Comparison of ENCODE assay signal across 13 mouse cellular contexts in the genomic region with DNA sequence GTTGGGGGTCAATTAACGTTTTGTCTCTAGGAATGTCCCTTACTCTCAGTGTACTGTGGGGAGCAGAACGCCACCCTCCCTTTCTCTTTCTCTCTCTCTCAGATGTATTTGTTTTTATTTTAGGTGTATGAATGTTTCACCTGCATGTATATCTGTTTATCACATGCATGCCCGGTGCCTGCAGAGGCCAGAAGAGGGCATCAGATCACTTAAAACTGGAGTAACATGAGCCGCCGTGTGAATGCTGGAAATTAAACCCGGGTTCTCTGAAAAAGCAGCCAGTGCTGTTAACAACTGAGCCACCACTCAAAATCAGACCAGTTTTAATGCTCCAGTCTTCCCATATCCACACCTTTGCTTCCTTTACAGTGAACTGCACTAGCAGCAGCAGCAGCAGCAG. TPM values are rescaled to one million over a fixed set of nuclear protein-coding genes. Genes with fewer than 3 reads are reported as not detected.
DNase-seq lines count a peak whose midpoint lies in the region; ATAC-seq and TF ChIP-seq lines count a peak whose summit lies in the region.
"Had no signal": no experiment of that assay in that cellular context is flagged by ENCODE, and none has a peak within 500 bp of the region (broad histone marks: within the 10 kb centered on the region; RNA-seq: fewer than 3 reads in every experiment).

No protein-coding gene starts in this region.

- H3K9me3 ChIP-seq in kidney, embryonic 15.5 days (replicated peaks), result no peaks in the 10 kb centered on the region
- no peaks in the 10 kb centered on the region for H3K9me3 ChIP-seq in CH12.LX (replicated peaks; ENCODE audit: low read length)
- H3K9me3 ChIP-seq in embryonic facial prominence, embryonic 14.5 days (ENCODE audit: control insufficient read depth, low read length), result no peaks in the 10 kb centered on the region
- H3K9me3 ChIP-seq in midbrain, embryonic 11.5 days (ENCODE audit: control insufficient read depth, low read length), result no peaks in the 10 kb centered on the region
- H3K9me3 ChIP-seq: embryonic facial prominence, embryonic 15.5 days; midbrain, embryonic 13.5 days had no signal

- H3K4me1 ChIP-seq in kidney, embryonic 15.5 days, result no peaks in the 10 kb centered on the region
- H3K4me1 ChIP-seq in CH12.LX (ENCODE audit: control insufficient read depth in 1 of 2, insufficient read depth in 2 of 2), result peaks cover 0 to 3% of the 10 kb centered on the region in 2 experiments; a peak in 2 of 4 replicates
- H3K4me1 ChIP-seq in embryonic facial prominence, embryonic 14.5 days (ENCODE audit: control insufficient read depth, insufficient read depth, low read length), result no peaks in the 10 kb centered on the region
- no peaks in the 10 kb centered on the region for H3K4me1 ChIP-seq in midbrain, embryonic 11.5 days (ENCODE audit: control insufficient read depth, insufficient read depth, low read length)

- H3K27ac ChIP-seq in kidney, embryonic 15.5 days, result no peak overlapping the region
- H3K27ac ChIP-seq in CH12.LX (ENCODE audit: insufficient read depth, low read depth), result no peak overlapping the region
- no peak overlapping the region for H3K27ac ChIP-seq in embryonic facial prominence, embryonic 14.5 days (replicated peaks; ENCODE audit: low read depth, low read length)
- no peak overlapping the region for H3K27ac ChIP-seq in midbrain, embryonic 11.5 days (ENCODE audit: low read depth, low read length)
- H3K27ac ChIP-seq: embryonic facial prominence, embryonic 15.5 days; midbrain, embryonic 13.5 days had no signal

- WGBS in kidney, embryonic 15.5 days, result 39% methylated on average over 6 of the region's 6 CpGs
- WGBS in embryonic facial prominence, embryonic 14.5 days, result 34% methylated on average over 6 of the region's 6 CpGs
- 58% methylated on average over 6 of the region's 6 CpGs for WGBS in midbrain, embryonic 11.5 days

- peak; percentile 46 for TF ChIP-seq RAD21 in CH12.LX (IDR thresholded peaks at IDR 0.05; ENCODE audit: low read depth, low read length)

- H3K27me3 ChIP-seq in kidney, embryonic 15.5 days, result no peaks in the 10 kb centered on the region
- peaks cover 5% of the 10 kb centered on the region for H3K27me3 ChIP-seq in CH12.LX (replicated peaks)
- no peaks in the 10 kb centered on the region for H3K27me3 ChIP-seq in embryonic facial prominence, embryonic 14.5 days (replicated peaks; ENCODE audit: control insufficient read depth, insufficient read depth, low read length)
- no peaks in the 10 kb centered on the region for H3K27me3 ChIP-seq in midbrain, embryonic 11.5 days (ENCODE audit: control insufficient read depth, insufficient read depth, low read length)
- H3K27me3 ChIP-seq: embryonic facial prominence, embryonic 15.5 days; midbrain, embryonic 13.5 days had no signal

- ATAC-seq in CD4-positive, CD25-positive, alpha-beta regulatory T cell, adult 4 months, result no peak
- ATAC-seq in kidney, embryonic 15.5 days (replicated peaks; ENCODE audit: low FRiP score), result no peak
- no peak for ATAC-seq in embryonic facial prominence, embryonic 14.5 days (ENCODE audit: low read depth)
- ATAC-seq in midbrain, embryonic 11.5 days (ENCODE audit: low FRiP score), result no peak
- ATAC-seq: inflammation-experienced regulatory T-cells, adult 6 months; midbrain, embryonic 13.5 days had no signal

- no peaks in the 10 kb centered on the region for H3K36me3 ChIP-seq in kidney, embryonic 15.5 days
- H3K36me3 ChIP-seq in CH12.LX (replicated peaks in 1 of 2; ENCODE audit: control insufficient read depth in 1 of 2, insufficient read depth in 1 of 2, low read length in 1 of 2), result no peaks in the 10 kb centered on the region
- H3K36me3 ChIP-seq in embryonic facial prominence, embryonic 14.5 days (ENCODE audit: control insufficient read depth, insufficient read depth, low read length), result no peaks in the 10 kb centered on the region
- H3K36me3 ChIP-seq in midbrain, embryonic 11.5 days (ENCODE audit: control insufficient read depth, insufficient read depth, low read length), result no peaks in the 10 kb centered on the region
- H3K36me3 ChIP-seq: embryonic facial prominence, embryonic 15.5 days; midbrain, embryonic 13.5 days had no signal

- peak in 1 of 2 experiments; percentile 58; a peak in 2 of 4 replicates for TF ChIP-seq CTCF in CH12.LX (conservative IDR thresholded peaks at IDR 0.05 in 1 of 2, IDR thresholded peaks at IDR 0.05 in 1 of 2; ENCODE audit: low read depth in 2 of 2, low read length in 2 of 2)

- TF ChIP-seq POLR2A in CH12.LX (IDR thresholded peaks at IDR 0.05; ENCODE audit: low read depth, low read length), result no peak

- no peak overlapping the region for H3K9ac ChIP-seq in kidney, embryonic 15.5 days
- H3K9ac ChIP-seq in CH12.LX (ENCODE audit: insufficient read depth, low read depth), result no peak overlapping the region
- no peak overlapping the region for H3K9ac ChIP-seq in embryonic facial prominence, embryonic 14.5 days (ENCODE audit: low read depth, low read length)
- no peak overlapping the region for H3K9ac ChIP-seq in midbrain, embryonic 11.5 days (ENCODE audit: low read length)
- H3K9ac ChIP-seq: embryonic facial prominence, embryonic 15.5 days; midbrain, embryonic 13.5 days had no signal

- peak; percentile 33 for DNase-seq in CD4-positive, CD25-positive, alpha-beta regulatory T cell, adult 2 months (ENCODE audit: low read depth, low spot score)
- DNase-seq in kidney, postnatal 10 days, result peak; percentile 31
- DNase-seq in CH12.LX (ENCODE audit: extremely low read depth), result peak; percentile 21
- DNase-seq in embryonic facial prominence, embryonic 14.5 days (ENCODE audit: low spot score), result peak; percentile 35
- DNase-seq in midbrain, embryonic 11.5 days (ENCODE audit: low spot score, missing footprints), result no peak
- DNase-seq in adrenal gland, postnatal 4 days (ENCODE audit: low spot score in 2 of 2), result no peak
- DNase-seq: adrenal gland, postnatal 25 days had no signal

- no peaks in the 10 kb centered on the region for H3K79me2 ChIP-seq in CH12.LX (replicated peaks; ENCODE audit: control insufficient read depth, extremely low read depth, insufficient read depth, poor library complexity, severe bottlenecking)

- dilution Hi-C loops in CH12.LX (cut with MboI; ENCODE audit: extremely low pct_ligation_motif_present, extremely low pct_unique_long_range_greater_than_20kb, low sequenced_read_pairs), result no loop called here

- H3K4me2 ChIP-seq in kidney, embryonic 15.5 days, result no peak overlapping the region
- H3K4me2 ChIP-seq in CH12.LX (ENCODE audit: insufficient read depth, low read depth, poor library complexity, severe bottlenecking), result no peak overlapping the region
- no peak overlapping the region for H3K4me2 ChIP-seq in embryonic facial prominence, embryonic 14.5 days (ENCODE audit: low read depth, low read length)
- H3K4me2 ChIP-seq in midbrain, embryonic 11.5 days, result no peak overlapping the region
- H3K4me2 ChIP-seq: embryonic facial prominence, embryonic 15.5 days; midbrain, embryonic 13.5 days had no signal

- in situ Hi-C loops in CH12.LX (cut with MboI; ENCODE audit: low pct_ligation_motif_present, low pct_unique_long_range_greater_than_20kb, low sequenced_read_pairs), result loop anchor here (5.0 kb wide), 1 partner anchor 321 kb away; no protein-coding TSS in a partner anchor

- no peak overlapping the region for H3K4me3 ChIP-seq in kidney, embryonic 15.5 days (replicated peaks)
- H3K4me3 ChIP-seq in CH12.LX (replicated peaks in 1 of 3; ENCODE audit: low read depth in 2 of 3, low read length in 2 of 3, poor library complexity in 1 of 3), result no peak overlapping the region
- H3K4me3 ChIP-seq in embryonic facial prominence, embryonic 14.5 days (ENCODE audit: low read depth, low read length), result no peak overlapping the region
- H3K4me3 ChIP-seq in midbrain, embryonic 11.5 days (ENCODE audit: low read depth, low read length), result no peak overlapping the region
- H3K4me3 ChIP-seq: embryonic facial prominence, embryonic 15.5 days; midbrain, embryonic 13.5 days had no signal

- no peak for TF ChIP-seq EP300 in CH12.LX (IDR thresholded peaks at IDR 0.05; ENCODE audit: low read length)

TF ChIP-seq in CH12.LX, 34 proteins besides CTCF, POLR2A, EP300 and RAD21:
- TF ChIP-seq USF1 (IDR thresholded peaks at IDR 0.05; ENCODE audit: low read depth, low read length) (no peak), SMC3 (IDR thresholded peaks at IDR 0.05; ENCODE audit: low read depth, low read length) (peak; percentile 33; the same call in 1 of the 2 replicates)
TF ChIP-seq in CH12.LX: peak in this region for 1.

RNA-seq across cellular contexts. Expression of gene Abcc12, which starts 6.2 kb away (rescaled TPM):
- not detected for polyA plus RNA-seq in CD4-positive, CD25-positive, alpha-beta regulatory T cell, adult 4 months (2017; shearing (Covaris generic))
- polyA plus RNA-seq in kidney, embryonic 15.5 days (2015; fragmentation: Nextera tagmentation; extraction: Ambion mirVana), result 0.14 and 0.15 TPM in 2 replicates
- total RNA-seq in CH12.LX (2012; rRNA removed) (not detected in 2 replicates), CH12.LX (2014; rRNA removed) (not detected in 2 replicates)
- polyA plus RNA-seq in CH12.LX (2012; ENCODE audit: insufficient read length, low read depth), result not detected in 2 replicates
- polyA plus RNA-seq in embryonic facial prominence, embryonic 14.5 days (2014; fragmentation: Nextera tagmentation; extraction: Ambion mirVana), result 0.16 and 0.29 TPM in 2 replicates
- 0.04 and 0.05 TPM in 2 replicates for polyA plus RNA-seq in midbrain, embryonic 11.5 days (2014; fragmentation: Nextera tagmentation; extraction: Ambion mirVana)
- under 1 TPM; 0.17 to 0.23 TPM for total RNA-seq in adrenal gland, postnatal 4 days (2021)
- total RNA-seq: adrenal gland, postnatal 25 days; granulocyte monocyte progenitor cell, adult 5-6 weeks had no signal
- polyA plus RNA-seq: inflammation-experienced regulatory T-cells, adult 6 months had no signal

RNA-seq across cellular contexts. Expression of gene Lonp2, which starts 37.2 kb away (rescaled TPM):
- 100 to 1,000 TPM in 1 of 2 experiments, 10 to 100 TPM in 1; 96.5 to 125 TPM for polyA plus RNA-seq in CD4-positive, CD25-positive, alpha-beta regulatory T cell, adult 4 months (2017; shearing (Covaris generic))
- 63.2 and 63.9 TPM in 2 replicates for polyA plus RNA-seq in kidney, embryonic 15.5 days (2015; fragmentation: Nextera tagmentation; extraction: Ambion mirVana)
- total RNA-seq in CH12.LX (2012; rRNA removed) (26.4 and 28.5 TPM in 2 replicates), CH12.LX (2014; rRNA removed) (24.6 and 25.6 TPM in 2 replicates)
- polyA plus RNA-seq in CH12.LX (2012; ENCODE audit: insufficient read length, low read depth), result 26.9 and 27.8 TPM in 2 replicates
- polyA plus RNA-seq in embryonic facial prominence, embryonic 14.5 days (2014; fragmentation: Nextera tagmentation; extraction: Ambion mirVana), result 55.7 and 58.2 TPM in 2 replicates
- polyA plus RNA-seq in midbrain, embryonic 11.5 days (2014; fragmentation: Nextera tagmentation; extraction: Ambion mirVana), result 76.8 and 79.4 TPM in 2 replicates
- total RNA-seq in adrenal gland, postnatal 4 days (2021), result 10 to 100 TPM; 82.2 to 82.3 TPM

Comparison
In these comparisons a context has a peak if more than half of its experiments do, and no peak if none do; other contexts are left out.
1. DNase-seq: peak in CD4-positive, CD25-positive, alpha-beta regulatory T cell, adult 2 months (single experiment), kidney, postnatal 10 days (single experiment), CH12.LX (single experiment) and embryonic facial prominence, embryonic 14.5 days (single experiment); none in midbrain, embryonic 11.5 days (single experiment) and adrenal gland, postnatal 4 days (0 of 2).